Mouse (Mus musculus) stomach, postnatal 0 days (tissue): ENCODE results near the gene Esr1. TPM values are rescaled to one million over a fixed set of nuclear protein-coding genes. Genes with fewer than 3 reads are reported as not detected.

Experiments
- ATAC-seq: fragments of 200-750 bp; cut with Nextera tagmentation; 2 replicates; pipeline ENCODE4 v1.8.0; 2017; ENCODE audit not compliant: low FRiP score, low TSS enrichment
- DNase-seq: peaks from one replicate; pipeline ENCODE4 v3.0.0-alpha.2; 2016; ENCODE audit warnings: low spot score
- H3K27ac ChIP-seq: fragments of 300-500 bp; sonication (generic); replicated peaks from 2 replicates; pipeline ENCODE4 v1.5.1; 2014; ENCODE audit warnings: mild to moderate bottlenecking, control low read depth
- H3K27me3 ChIP-seq: fragments of 300-500 bp; sonication (generic); 2 replicates; pipeline ENCODE4 v1.6.1; 2014; ENCODE audit warnings: low read length; ENCODE audit not compliant: control insufficient read depth, insufficient read depth
- H3K36me3 ChIP-seq: fragments of 300-500 bp; sonication (generic); 2 replicates; pipeline ENCODE4 v1.6.1; 2014; ENCODE audit warnings: low read length, mixed read lengths; ENCODE audit not compliant: control insufficient read depth, insufficient read depth
- H3K4me1 ChIP-seq: fragments of 300-500 bp; sonication (generic); replicated peaks from 2 replicates; pipeline ENCODE4 v1.6.1; 2014; ENCODE audit warnings: antibody characterized with exemption; ENCODE audit not compliant: control insufficient read depth, insufficient read depth
- H3K4me2 ChIP-seq: fragments of 300-500 bp; sonication (generic); replicated peaks from 2 replicates; pipeline ENCODE4 v1.6.1; 2014; ENCODE audit warnings: low read depth, mild to moderate bottlenecking, control low read depth, moderate library complexity
- H3K4me3 ChIP-seq: fragments of 300-500 bp; sonication (generic); 2 replicates; pipeline ENCODE4 v1.5.1; 2014; ENCODE audit warnings: low read depth, low read length, control low read depth
- H3K9ac ChIP-seq: fragments of 300-500 bp; sonication (generic); 2 replicates; pipeline ENCODE4 v1.6.1; 2014; ENCODE audit warnings: mild to moderate bottlenecking, low read length, control low read depth, mixed read lengths
- H3K9me3 ChIP-seq: fragments of 300-500 bp; sonication (generic); 2 replicates; pipeline ENCODE4 v1.6.1; 2016; ENCODE audit warnings: low read length; ENCODE audit not compliant: control insufficient read depth
- CTCF ChIP-seq: IDR thresholded peaks from 2 replicates; pipeline ENCODE4 v1.5.1; 2016; ENCODE audit warnings: antibody characterized with exemption, low read depth, mild to moderate bottlenecking, moderate library complexity
- EP300 ChIP-seq: optimal IDR thresholded peaks from 2 replicates; pipeline ENCODE3; 2016; ENCODE audit warnings: antibody characterized with exemption
- WGBS: fragments of 180-500 bp; shearing (Covaris S2); extraction: QIAGEN DNeasy Blood & Tissue Kit; methylation state at CpG from one replicate; pipeline ENCODE4 v1.1.7; 2014; 5-methylcytosine and 5-hydroxymethylcytosine counted together
- polyA plus RNA-seq: library from polyadenylated mRNA; unstranded; fragments of >200 nt; fragmentation: Nextera tagmentation; extraction: Ambion mirVana; gene quantifications from 2 replicates; pipeline ENCODE4 v1.2.1, GENCODE M21; 2015

The Esr1 gene
- polyA plus RNA-seq, 1 experiment from 2014 or later = 0.57 TPM

GRCm38 (mm10) chr10:4776714-4777090, 165.3 kb downstream of the Esr1 start:
- Histone ChIP-seq H3K9me3 (no peaks in the 10 kb centered on the region), H3K27ac (no peak overlapping the region), H3K27me3 (no peaks in the 10 kb centered on the region), H3K4me3 (no peak overlapping the region), H3K36me3 (no peaks in the 10 kb centered on the region), H3K9ac (no peak overlapping the region), H3K4me1 (no peaks in the 10 kb centered on the region), H3K4me2 (no peak overlapping the region)
- 76% methylated on average over 4 of the region's 4 CpGs for WGBS
- DNase-seq (no peak), ATAC-seq (no peak)
- no peak for TF ChIP-seq EP300
- no peak for TF ChIP-seq CTCF

GRCm38 (mm10) chr10:4777996-4778395, 166.6 kb downstream of the Esr1 start:
- Histone ChIP-seq H3K27ac (no peak overlapping the region), H3K4me3 (no peak overlapping the region), H3K9ac (no peak overlapping the region), H3K4me2 (no peak overlapping the region), H3K27me3 (no peaks in the 10 kb centered on the region), H3K36me3 (no peaks in the 10 kb centered on the region), H3K4me1 (no peaks in the 10 kb centered on the region), H3K9me3 (no peaks in the 10 kb centered on the region)
- DNase-seq (no peak), ATAC-seq (no peak)
- WGBS = 43% methylated on average over 3 of the region's 3 CpGs
- TF ChIP-seq EP300 = no peak
- TF ChIP-seq CTCF = no peak

GRCm38 (mm10) chr10:4780926-4781325, 169.5 kb downstream of the Esr1 start:
- H3K9me3 ChIP-seq = no peaks in the 10 kb centered on the region
- no peak for DNase-seq
- no peak overlapping the region for H3K27ac ChIP-seq
- 32% methylated on average over 6 of the region's 6 CpGs for WGBS
- ATAC-seq = no peak
- no peaks in the 10 kb centered on the region for H3K4me1 ChIP-seq
- no peak overlapping the region for H3K4me3 ChIP-seq
- H3K27me3 ChIP-seq = no peaks in the 10 kb centered on the region
- H3K9ac ChIP-seq = no peak overlapping the region
- H3K36me3 ChIP-seq = no peaks in the 10 kb centered on the region
- no peak for TF ChIP-seq CTCF
- no peak for TF ChIP-seq EP300
- no peak overlapping the region for H3K4me2 ChIP-seq

GRCm38 (mm10) chr10:4787003-4787628, 175.7 kb downstream of the Esr1 start:
- DNase-seq (no peak), ATAC-seq (no peak)
- TF ChIP-seq CTCF (no peak), EP300 (no peak)
- Histone ChIP-seq H3K27ac (no peak overlapping the region), H3K9ac (no peak overlapping the region), H3K4me1 (no peaks in the 10 kb centered on the region), H3K9me3 (no peaks in the 10 kb centered on the region), H3K36me3 (no peaks in the 10 kb centered on the region), H3K27me3 (no peaks in the 10 kb centered on the region), H3K4me2 (no peak overlapping the region), H3K4me3 (no peak overlapping the region)
- WGBS = 76% methylated on average over 5 of the region's 5 CpGs

GRCm38 (mm10) chr10:4798268-4798808, 186.9 kb downstream of the Esr1 start:
- DNase-seq (no peak), ATAC-seq (no peak)
- Histone ChIP-seq H3K36me3 (no peaks in the 10 kb centered on the region), H3K4me3 (no peak overlapping the region), H3K27ac (no peak overlapping the region), H3K9ac (no peak overlapping the region), H3K4me1 (no peaks in the 10 kb centered on the region), H3K9me3 (no peaks in the 10 kb centered on the region), H3K27me3 (no peaks in the 10 kb centered on the region), H3K4me2 (no peak overlapping the region)
- TF ChIP-seq CTCF = no peak
- TF ChIP-seq EP300 = no peak
- WGBS = 59% methylated on average over 3 of the region's 3 CpGs

GRCm38 (mm10) chr10:4824366-4824765, 213.0 kb downstream of the Esr1 start:
- Histone ChIP-seq H3K27me3 (no peaks in the 10 kb centered on the region), H3K9ac (no peak overlapping the region), H3K4me2 (no peak overlapping the region), H3K4me1 (no peaks in the 10 kb centered on the region), H3K9me3 (no peaks in the 10 kb centered on the region), H3K36me3 (no peaks in the 10 kb centered on the region), H3K4me3 (no peak overlapping the region), H3K27ac (no peak overlapping the region)
- 82% methylated on average over 5 of the region's 5 CpGs for WGBS
- no peak for TF ChIP-seq EP300
- TF ChIP-seq CTCF = no peak
- DNase-seq (no peak), ATAC-seq (no peak)
